Mouse (Mus musculus): ENCODE data around the gene Tm9sf4.

Gene Tm9sf4

DNA sequence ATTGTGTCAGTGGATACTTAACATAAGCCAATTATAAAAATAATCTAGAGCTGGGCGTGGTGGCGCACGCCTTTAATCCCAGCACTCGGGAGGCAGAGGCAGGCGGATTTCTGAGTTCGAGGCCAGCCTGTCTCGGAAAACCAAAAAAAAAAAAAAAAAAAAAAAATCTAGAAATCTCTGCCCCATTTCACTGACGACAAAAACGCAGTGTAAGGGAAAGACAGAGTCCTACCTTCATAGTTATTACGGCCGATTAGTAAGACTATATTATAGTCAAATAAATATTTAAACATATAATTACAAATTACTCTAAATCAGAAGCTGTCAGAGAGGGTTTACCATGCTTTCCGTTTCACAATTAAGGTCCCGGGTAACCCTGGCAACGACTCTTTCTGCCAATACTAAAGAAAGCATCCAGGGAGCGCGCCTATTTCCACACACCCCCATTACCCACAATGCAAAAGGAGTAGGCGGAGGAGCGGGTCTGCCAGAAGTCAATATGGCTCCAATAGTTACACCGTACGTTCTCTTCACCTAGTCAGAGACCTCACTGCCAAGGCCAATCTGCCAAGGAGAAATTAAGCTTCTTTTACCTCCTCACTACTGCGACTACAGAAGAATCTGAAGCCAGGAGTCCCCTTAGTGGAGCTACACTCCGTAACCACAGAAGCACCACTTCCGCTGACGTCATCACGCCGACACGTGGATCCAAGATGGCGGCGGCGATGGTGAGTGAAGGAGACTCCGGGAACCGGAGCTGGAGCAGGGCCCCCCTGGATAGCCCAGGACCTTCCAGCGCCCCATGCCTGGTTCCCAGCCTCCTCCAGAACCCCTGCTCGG, at the start of gene Tm9sf4:
Gene Tm9sf4 (plus strand): TSS at position 460 of the 840 bp plus-strand sequence.
- DNase-seq, result peak; percentile 88

DNA sequence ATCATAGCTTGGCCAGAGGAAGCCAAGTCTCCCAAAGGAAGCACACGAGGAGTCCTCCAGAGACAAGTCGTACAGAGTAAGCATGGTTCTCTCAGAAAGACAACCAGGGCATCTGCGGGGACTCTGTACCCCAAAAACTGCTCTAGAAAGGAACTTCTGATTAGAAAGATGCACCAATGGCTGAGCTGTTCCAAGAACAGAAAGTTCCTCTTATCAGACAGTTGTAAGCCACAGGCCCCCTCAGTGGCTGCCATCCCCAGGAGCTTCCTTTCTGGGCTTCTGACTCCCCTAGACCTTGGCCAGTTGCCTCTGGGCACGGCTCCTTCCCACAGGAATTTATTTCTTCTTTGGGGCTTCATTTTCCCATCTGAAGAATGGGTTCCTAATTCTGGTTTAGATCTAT, 45.4 kb upstream of the Tm9sf4 start:
- DNase-seq, result no peak

- no peak for DNase-seq
These were observed 44.0 kb upstream of the Tm9sf4 start for GRCm38 (mm10) chr2:153117051-153117486.

DNA sequence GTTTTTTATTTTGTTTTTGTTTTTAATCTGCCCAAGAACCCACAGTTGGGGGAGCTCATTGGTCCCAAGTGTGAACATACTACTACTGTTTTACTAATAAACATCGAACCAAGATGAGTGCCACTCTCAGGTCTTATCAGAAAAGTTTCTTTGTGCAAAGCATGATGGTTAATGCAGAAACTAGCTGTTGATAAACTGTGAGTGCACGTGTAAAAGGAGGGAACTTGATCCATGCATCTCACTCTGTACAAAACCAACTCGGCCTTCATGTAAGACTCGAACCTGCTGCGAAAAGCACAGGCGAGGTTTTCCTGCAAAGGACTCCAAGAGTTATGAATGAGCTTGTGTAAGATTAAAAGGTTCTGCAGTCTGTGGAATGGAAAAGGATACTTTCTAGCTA, 41.6 kb upstream of the Tm9sf4 start:
- DNase-seq, result no peak

DNA sequence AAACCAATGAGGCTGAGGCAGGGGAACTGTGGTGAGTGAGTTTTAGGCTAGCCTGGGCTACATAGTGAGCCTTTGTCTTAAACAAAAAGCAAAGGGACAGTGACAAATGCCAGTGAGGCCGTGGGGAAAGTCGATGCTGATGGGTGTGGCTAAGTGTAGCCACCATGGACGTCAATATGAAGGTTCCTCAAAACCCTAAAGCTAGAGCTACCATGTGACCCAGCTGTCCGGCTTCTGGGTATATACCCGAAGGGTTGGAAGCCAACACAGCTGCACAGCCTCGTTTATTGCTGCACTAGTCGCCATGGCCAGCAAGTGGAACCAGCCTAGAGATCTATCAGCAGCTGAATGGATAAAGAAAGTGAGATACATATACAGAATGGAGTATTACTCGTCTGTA, 41.0 kb upstream of the Tm9sf4 start:
- no peak for DNase-seq

GRCm38 (mm10) chr2:153121821-153122615, 39.1 kb upstream of the Tm9sf4 start:
- no peak for DNase-seq

GRCm38 (mm10) chr2:153122701-153123100, 38.4 kb upstream of the Tm9sf4 start:
- DNase-seq, result no peak

DNA sequence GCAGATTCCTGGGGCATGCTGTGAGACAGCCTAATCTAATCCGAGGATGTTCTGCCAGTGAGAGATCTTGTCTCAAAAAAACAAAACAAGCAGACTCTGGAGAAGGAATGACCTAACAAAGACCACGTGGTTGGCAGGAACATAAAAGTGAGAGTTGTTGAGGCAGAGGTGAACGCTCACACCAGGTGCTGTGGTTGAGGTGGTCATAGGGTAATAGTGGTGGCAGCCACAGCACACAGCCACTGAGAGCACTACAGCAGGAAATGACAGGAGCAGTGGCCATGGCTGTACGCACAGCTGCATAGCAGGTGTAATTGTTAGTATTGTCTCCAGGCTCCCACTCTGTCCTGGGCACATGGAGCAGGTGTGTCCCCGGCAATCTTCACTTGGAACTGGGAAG, 35.2 kb upstream of the Tm9sf4 start:
- DNase-seq, result no peak

DNA sequence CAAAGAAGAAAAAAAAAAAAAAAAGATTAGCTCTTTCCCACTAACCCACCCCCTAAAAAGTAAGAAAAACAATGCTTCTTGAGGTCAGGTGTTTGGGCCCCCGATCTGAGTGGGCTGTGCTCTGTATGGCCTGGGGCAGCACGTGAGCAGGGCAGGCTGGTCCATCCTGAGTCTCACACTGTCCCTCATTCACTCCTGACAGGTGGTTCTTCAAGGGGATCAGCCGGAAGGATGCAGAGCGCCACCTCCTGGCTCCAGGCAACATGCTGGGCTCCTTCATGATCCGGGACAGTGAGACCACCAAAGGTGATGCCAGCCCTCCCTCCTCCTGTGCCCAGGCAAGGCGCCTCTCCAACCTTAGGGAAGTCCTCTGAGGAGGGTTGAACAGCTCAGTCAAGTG, 30.1 kb upstream of the Tm9sf4 start:
- no peak for DNase-seq

DNA sequence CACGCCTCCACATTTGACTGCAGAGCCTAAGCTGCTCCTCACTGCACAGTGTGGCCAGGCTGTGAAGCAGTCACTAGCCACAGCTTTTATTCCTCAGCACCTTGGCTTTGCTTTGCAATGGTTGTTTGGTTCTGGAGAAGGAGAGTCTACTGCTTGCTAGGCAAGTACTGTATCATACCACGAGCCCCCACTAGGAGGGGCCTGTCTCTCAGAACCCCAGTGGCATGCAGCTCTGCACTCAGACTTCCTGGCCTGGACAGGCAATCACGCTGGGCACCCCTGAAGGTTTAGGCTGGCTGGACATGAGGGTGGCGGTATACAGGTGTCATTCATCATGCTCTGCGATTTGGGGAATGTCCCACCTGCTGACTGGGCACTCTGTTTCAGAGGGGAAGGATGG, 26.9 kb upstream of the Tm9sf4 start:
- DNase-seq, result no peak

- no peak for DNase-seq
These were observed 24.9 kb upstream of the Tm9sf4 start for GRCm38 (mm10) chr2:153136211-153136610.

DNA sequence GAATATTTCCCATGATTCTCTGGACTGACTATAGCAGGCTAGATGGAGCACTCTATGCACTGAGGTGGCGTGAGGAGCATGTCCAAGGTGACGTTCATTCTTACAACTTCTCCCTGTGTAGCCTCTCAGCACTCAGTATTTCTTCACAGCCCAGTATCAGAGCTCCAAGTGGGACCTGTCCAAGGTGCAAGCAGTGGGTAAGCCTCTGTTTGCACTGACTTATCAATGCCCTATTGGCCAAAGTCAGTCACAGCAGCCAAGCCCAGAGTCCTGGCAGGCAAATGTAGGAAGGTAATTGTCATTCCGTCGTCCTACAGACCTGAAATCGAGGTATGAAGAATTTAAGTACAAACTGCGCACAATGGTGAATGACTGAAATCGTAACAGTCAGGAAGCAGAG, 21.9 kb upstream of the Tm9sf4 start:
- DNase-seq, result no peak

DNA sequence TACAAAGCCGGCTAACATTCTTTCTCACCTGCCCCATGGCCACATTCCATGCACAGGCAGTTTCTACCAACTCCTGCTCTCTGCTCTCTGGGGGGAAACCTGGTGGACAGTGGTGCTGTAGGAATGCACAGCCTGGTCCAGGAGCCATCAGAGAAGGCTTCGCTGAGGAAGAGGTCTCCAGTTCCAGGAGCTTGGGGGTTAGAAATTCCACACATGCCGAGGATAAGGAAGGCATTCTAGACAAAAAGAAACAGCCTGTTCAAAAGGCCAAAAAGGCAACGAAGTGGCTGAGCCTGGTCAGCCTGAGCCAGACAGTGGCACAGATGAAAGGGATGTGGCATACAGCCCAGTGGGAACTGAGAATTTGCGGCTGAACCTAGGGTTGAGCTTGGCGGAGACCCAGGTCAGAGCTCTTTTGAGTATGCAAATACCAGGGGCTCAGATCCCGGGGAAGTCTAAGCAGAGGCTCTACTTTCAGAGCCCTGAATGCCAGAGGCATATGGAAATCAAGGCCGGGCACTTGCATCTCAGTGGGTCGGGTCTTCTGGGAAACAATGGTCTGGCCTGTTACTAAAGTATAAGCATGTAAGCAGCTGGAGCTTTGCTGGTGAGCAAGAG, 21.0 kb upstream of the Tm9sf4 start:
- no peak for DNase-seq

- DNase-seq, result peak; percentile 41
These were observed 18.4 kb upstream of the Tm9sf4 start for GRCm38 (mm10) chr2:153142620-153143199.

- DNase-seq, result no peak
These were observed 15.8 kb upstream of the Tm9sf4 start for GRCm38 (mm10) chr2:153145346-153145745.

DNA sequence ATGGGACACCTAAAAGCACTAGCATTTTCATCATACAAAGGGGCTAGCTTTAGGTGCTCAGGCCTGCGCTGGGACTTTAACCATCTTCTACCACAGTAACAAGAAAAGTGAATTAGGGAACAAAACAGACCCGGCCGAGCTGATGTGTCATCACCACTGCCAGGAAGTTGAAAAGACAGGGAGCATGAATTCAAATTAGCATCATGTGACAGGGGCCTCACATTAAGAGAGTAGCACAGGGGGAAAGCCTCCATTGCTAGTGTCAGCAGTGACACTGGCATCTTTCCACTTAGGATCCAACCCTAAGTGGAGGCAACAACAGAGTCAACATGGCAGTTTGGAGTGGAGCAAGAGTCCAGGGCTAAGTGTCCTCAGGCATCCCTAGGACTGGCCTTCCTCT, 13.9 kb upstream of the Tm9sf4 start:
- DNase-seq, result no peak

- peak; percentile 50 for DNase-seq
These were observed 13.4 kb upstream of the Tm9sf4 start for GRCm38 (mm10) chr2:153147715-153148114.

DNA sequence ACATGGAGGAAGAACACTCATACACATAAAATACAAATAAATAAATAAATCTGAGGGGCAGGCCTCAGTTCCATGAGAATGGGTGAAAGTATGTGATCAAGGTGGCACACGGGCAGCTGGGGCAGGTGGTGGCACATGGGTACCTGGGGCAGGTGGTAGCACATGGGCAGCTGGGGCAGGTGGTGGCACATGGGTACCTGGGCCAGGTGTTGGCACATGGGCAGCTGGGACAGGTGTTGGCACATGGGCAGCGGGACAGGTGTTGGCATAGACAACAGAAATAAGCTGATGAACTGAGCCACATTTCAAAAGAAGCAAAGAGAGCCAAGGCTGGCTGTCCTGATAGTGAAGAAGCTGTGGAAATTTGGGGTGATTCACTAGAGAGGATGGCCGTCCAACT, 11.4 kb upstream of the Tm9sf4 start:
- DNase-seq, result no peak

GRCm38 (mm10) chr2:153151026-153151425, 10.1 kb upstream of the Tm9sf4 start:
- DNase-seq, result no peak

- DNase-seq, result peak; percentile 43
These were observed 9.0 kb upstream of the Tm9sf4 start for GRCm38 (mm10) chr2:153151926-153152665.

GRCm38 (mm10) chr2:153153033-153153450, 8.1 kb upstream of the Tm9sf4 start:
- DNase-seq, result peak; percentile 56

DNA sequence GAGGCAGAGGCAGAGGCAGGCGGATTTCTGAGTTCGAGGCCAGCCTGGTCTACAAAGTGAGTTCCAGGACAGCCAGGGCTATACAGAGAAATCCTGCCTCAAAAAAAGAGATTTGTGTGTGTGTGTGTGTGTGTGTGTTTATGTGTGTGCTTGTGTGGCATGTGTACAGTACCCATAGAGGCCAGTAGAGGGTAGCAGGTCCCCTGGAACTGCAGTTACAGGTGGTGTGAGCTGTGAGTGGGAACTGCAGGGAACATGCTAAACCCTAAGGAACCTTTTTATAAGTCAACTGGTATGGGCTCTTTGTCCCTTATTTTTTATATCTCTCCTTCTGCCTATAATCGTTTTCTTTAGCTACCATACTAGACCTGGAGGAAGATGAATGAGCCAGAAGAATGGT, 3.8 kb upstream of the Tm9sf4 start:
- no peak for DNase-seq

DNA sequence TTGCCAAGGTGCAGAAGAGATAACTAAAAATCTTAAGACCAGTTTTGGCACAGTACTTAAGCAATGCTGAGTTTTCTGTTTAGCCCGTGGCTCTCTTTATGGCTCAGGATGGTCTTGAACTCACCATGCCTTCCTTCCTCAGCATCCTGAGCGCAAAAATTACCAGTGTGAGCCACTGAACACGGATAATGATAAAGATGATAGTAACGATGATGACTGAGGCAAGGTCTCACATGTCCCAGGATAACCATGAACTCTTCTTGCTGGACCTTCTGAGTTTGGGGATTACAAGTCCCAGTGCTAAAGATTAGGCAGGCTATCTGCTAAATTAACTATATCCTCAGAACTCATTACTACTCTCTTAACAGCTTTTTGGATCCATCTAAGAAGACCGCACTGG, 970 bp upstream of the Tm9sf4 start:
- no peak for DNase-seq
